Mouse (Mus musculus) right cerebral cortex, adult 18-20 months (tissue): ENCODE measurements around the gene Elob.

Experiments
- DNase-seq: peaks from one replicate; pipeline ENCODE4 v3.0.0; 2022; ENCODE audit warnings: mixed read lengths

Gene Elob

GRCm38 (mm10) chr17:23823018-23823417 is 5.9 kb downstream of the Elob start:
- no peak for DNase-seq

GRCm38 (mm10) chr17:23822094-23822493 is 6.8 kb downstream of the Elob start:
- DNase-seq, result no peak

GRCm38 (mm10) chr17:23820731-23821130 is 8.2 kb downstream of the Elob start:
- no peak for DNase-seq

GRCm38 (mm10) chr17:23819235-23819634 is 9.7 kb downstream of the Elob start:
- DNase-seq, result no peak

GRCm38 (mm10) chr17:23818579-23818978 is 10.4 kb downstream of the Elob start:
- no peak for DNase-seq

- no peak for DNase-seq
Observed at GRCm38 (mm10) chr17:23815641-23816040, 13.3 kb downstream of the Elob start.

- DNase-seq, result no peak
Observed at GRCm38 (mm10) chr17:23807918-23808317, 21.0 kb downstream of the Elob start.

GRCm38 (mm10) chr17:23806867-23807266 is 22.1 kb downstream of the Elob start:
- peak; percentile 31 for DNase-seq

- no peak for DNase-seq
Observed at GRCm38 (mm10) chr17:23804426-23805085, 24.4 kb downstream of the Elob start.

- DNase-seq, result no peak
Observed at GRCm38 (mm10) chr17:23803366-23804041, 25.4 kb downstream of the Elob start.

GRCm38 (mm10) chr17:23802746-23803365 is 26.1 kb downstream of the Elob start:
- DNase-seq, result peak; percentile 99

GRCm38 (mm10) chr17:23801627-23802026 is 27.3 kb downstream of the Elob start:
- DNase-seq, result no peak

- no peak for DNase-seq
Observed at GRCm38 (mm10) chr17:23797316-23797715, 31.6 kb downstream of the Elob start.

GRCm38 (mm10) chr17:23795323-23795722 is 33.6 kb downstream of the Elob start:
- DNase-seq, result no peak

GRCm38 (mm10) chr17:23791079-23791357 is 37.9 kb downstream of the Elob start:
- DNase-seq, result no peak

GRCm38 (mm10) chr17:23790269-23791078 is 38.5 kb downstream of the Elob start, which contains the start of gene Srrm2:
Gene Srrm2, plus strand, starts transcription at chr17:23790532.
- DNase-seq, result peak; percentile 54

- no peak for DNase-seq
Observed at GRCm38 (mm10) chr17:23789749-23790268, 39.1 kb downstream of the Elob start.

GRCm38 (mm10) chr17:23788973-23789372 is 40.0 kb downstream of the Elob start:
- no peak for DNase-seq

- peak; percentile 49 for DNase-seq
Observed at GRCm38 (mm10) chr17:23786510-23786931, 42.4 kb downstream of the Elob start.

GRCm38 (mm10) chr17:23785561-23786471 is 43.1 kb downstream of the Elob start, which contains the start of gene Flywch2:
Gene Flywch2, minus strand, starts transcription at chr17:23786081.
- DNase-seq, result peak; percentile 93

- DNase-seq, result no peak
Observed at GRCm38 (mm10) chr17:23783352-23783751, 45.6 kb downstream of the Elob start.

GRCm38 (mm10) chr17:23778447-23778846 is 50.5 kb downstream of the Elob start:
- DNase-seq, result no peak
